Mouse (Mus musculus) kidney, postnatal 36 days (tissue): ENCODE measurements around the gene Slc16a4.
A peak's percentile ranks its signal among the peaks of the same experiment; 100 is the strongest.

Experiments used
- DNase-seq, 2 experiments: peaks; one replicate each; pipeline ENCODE4 v3.0.0; 2021 to 2022; ENCODE audit warnings: mixed read lengths in 2 of 2

The Slc16a4 gene

DNA sequence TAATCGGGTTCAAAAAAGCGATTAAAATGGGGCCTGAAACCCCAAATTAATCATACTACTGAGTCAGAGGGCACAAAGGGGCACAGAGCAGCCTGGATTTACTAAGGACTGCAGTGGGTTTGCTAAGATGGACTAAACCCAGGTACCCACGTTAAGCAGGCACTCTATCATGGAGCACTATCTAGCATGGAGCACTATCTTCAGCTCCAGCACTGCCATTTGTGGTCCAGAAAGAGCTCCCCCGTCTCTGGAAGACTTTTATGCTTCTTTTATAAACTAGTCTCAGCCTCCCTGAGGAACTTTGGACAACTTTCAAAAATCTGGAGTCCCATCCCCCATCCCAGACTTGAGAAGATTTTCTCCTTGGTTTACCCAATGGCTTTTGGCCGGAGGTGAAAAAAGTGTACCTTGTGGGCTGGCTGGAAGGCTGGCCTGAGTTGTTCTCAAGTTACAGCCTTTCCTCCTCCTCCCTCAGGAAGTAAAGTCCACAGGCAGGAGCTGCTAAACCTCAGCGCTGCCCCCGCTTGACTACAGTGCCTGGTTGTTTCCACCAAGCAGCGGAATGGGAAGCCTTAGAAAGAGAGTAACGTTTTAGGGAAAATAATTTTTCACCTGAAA lies at the start of gene Slc16a4:
Gene Slc16a4 (plus strand): TSS at position 467 of the 618 bp plus-strand sequence.
- peak; percentile 87 to 94 for DNase-seq

DNA sequence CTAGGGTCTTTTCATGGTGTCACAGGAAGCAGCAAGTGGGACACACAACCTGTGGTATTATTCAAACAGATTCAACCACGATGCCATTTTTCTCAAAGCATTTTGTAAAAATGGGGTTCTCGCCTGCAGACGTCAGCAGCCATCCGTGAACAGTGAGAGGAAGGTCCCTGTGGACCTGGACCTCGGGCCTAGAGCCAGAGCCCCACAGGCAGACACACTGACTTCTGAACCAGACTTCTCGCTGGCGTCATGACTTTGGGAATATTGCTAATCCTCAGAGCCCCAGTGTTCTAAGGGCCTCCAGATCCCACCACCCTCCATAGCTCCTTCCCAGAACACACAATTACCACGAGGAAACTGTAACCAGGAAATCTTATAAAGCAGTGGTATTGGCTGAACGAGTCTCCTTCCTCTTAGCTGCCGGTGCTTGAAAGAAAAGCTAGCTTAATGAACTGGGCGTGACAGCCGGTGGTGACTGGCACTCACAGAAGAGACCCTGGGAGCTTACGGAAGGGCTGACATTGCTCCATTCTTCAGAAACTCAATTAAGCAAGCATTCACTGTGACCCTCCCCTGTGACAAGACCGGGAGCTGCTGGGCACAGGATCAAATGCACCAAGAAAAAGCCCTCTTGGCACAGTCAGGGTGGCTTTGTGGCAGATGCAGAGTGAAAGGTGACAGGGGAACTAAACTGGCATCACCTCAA lies 49.5 kb upstream of the Slc16a4 start:
- DNase-seq: peak; percentile 42 to 74

DNA sequence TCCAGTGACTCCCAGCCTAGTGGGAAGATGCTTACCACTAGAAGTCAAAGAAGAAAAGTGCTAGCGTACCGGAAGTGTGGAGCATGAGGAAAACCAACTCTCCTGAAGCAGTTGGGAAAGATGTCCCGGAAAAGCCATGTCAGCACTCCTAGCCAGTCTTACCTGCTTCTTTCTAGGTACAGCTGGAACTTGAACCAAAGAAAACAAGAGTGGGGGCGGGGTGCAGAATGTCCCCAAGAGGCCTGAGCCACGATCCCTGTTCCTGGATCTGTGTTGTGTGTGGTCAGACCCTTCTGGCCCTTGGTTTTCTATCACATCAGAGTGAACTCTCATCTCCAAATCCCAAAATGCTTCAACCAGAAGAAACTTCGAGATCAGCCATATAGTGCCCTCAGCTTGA lies 44.2 kb upstream of the Slc16a4 start:
- peak in 1 of 2 experiments; percentile 65 for DNase-seq

DNA sequence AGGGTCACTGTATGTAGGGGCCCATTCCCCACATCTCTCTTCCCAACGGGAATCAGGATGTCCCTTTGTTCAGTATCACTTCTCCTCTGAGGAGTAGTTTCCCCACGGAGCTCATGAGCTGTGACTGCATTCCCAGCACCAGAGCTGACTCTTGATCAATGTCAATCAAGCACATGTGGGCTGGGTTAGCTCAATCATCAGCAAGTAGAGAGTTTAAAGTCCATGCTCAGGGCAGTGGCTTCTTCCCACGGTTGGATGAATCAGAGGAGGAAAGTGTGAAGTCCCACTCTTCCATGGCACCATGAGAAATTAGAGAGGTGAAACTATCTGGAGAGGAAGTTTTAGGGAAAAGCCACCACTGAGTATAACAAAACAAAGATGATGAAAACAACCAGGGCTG lies 42.0 kb upstream of the Slc16a4 start:
- DNase-seq: peak; percentile 63 to 68

DNA sequence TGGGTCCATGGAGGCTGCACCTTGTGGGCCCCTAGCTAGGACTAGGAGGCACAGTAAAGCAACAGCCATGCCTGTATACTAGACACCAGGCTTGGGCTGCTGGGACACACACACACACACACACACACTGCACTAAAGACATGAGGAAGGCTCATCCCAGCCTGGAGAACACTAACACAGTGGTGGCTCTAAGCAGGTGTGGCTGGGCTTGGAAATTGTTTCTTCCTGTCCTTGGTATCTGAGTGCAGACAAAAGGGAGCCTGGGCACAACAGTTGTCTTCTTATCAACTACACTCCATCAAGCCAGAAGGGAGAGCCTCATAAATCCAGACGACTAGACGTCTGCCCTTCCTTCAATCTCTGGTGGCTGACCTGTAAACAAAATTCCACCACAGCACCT lies 40.7 kb upstream of the Slc16a4 start:
- no peak for DNase-seq

DNA sequence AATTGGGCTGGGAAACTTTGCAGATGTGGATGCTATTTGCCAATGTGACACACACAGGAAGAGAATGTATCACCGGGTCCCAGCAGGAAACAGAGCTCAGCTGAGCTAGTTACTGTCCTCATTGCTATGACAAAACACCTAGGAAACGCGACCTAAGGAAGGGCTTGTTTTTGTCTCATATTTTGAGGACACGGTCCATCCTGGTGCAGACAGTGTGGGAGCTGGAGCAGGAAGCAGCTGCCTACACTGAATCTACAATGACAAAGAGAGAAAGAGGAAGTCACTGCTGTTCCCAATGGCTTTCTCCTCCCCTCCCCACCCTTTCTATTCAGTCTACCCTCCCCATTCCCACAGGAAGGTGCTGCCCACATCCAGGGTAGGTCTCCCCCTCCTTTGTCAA lies 39.0 kb upstream of the Slc16a4 start:
- peak in 1 of 2 experiments; percentile 29 for DNase-seq

DNA sequence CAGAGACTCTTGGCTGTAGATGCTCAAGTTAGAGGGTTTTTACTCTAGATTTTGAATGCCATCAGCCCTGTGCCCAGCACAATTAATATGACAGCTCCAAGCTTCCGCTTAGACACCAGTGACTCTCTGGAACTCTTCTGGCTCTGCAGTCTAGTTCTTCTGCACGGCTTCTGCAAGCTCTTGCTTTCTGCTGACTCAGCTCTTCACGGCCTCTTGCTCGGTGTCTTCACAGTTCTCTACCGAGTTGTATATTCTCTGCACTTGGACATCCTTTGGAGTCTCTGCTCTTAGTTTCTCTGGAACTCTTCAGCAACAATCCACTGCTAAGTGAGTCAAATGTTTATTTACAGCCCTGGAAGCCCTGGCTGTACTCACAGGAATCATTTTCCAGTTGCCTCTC lies 37.1 kb upstream of the Slc16a4 start:
- DNase-seq: no peak

DNA sequence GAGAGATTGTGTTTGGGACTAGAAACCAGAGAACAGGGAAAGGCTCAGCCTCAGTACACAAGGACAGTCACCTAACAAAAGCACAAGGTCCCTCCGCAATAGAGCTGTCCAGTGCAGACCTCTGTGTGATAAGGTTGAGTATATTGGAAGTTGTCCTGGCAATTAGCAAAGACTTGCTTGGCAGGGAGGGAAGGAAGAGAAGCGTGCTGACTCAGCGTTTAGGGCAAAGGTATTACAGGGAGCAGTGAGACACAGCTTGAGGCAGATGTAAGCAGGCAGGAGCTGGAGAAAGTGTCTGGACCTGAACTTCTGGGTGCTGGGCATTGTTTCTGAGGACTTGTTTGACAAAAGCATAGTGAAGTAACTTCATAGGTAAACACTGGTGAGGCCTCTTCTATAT lies 35.0 kb upstream of the Slc16a4 start:
- no peak for DNase-seq

DNA sequence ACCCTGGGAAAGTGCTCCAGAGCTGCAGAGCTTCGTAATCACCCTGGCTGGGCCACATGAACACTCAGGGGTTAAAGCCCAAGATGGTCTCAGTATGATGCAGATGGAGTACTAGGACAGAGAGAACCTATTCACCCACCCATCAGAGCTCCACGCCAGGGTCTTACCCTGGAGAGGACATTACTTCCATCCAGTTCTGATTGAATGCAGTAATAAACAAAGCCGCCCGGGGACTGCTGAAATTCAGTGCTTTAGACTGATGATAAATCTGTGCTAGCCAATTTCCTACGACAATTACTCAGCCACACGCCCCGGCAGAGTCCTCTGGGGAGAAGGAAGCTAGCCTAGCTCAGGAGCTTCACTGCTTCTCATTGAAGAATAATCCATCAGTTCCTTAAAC lies 34.3 kb upstream of the Slc16a4 start:
- DNase-seq: no peak

DNA sequence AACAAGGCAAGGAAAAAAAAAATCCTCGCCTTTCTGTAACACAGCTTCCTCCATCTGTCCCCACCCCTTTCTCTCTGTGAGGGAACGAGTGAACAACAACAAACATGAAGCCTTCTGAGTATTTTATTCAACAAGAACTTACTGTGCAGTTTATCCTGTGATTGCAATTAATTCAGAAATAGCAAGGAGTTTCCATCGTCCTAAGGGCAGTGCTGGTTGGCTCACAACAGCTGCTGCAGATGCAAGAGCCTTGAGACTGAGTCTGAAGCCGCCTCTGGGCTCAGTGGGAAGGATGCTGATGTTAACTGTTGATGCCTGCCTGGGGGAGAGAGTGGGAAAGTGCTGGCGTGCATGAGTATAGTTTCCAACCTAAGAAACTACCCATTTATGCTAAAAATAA lies 33.1 kb upstream of the Slc16a4 start:
- DNase-seq: no peak

DNA sequence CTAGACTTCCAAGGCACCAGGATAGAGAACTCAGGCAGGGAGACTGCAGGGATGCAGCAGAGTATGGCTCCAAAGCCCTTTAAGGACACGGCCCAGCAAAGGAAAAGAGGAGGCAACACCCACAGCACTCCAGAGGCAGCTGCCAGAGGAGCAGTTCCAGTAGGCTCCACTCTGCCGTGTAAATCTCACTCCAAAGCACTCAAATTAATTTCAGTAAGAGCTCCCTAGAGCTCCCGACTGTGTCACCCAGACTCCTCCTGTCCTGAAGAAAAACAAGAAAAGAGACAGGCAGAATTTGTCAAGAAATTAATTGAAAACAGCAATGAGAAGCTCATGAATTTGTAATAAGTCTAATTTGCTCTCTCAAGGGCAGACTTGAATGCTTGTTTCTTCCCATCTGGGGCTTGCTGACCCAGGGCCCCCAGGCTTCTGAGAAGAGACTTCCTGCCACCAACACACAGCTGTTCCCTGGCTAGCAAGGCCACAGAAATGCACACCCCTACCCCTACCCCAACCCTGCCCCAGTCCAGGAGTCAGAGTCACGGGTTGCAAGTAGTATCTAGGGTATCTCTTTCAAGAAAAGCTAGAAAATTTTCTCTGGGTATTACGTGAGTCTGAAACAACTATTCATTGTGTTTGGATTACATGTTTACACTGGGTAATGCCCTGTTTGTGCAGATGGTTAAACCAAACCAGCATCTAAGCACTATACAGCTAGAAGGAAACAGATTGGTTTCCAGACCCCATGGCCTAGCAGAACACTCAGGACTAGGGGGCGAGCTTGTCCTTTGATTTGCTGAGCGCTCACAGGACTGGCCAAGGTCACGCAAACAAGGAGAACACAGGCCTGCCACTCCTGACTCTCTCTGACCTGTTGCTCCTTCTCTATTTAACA lies 29.8 kb upstream of the Slc16a4 start:
- DNase-seq: peak in 1 of 2 experiments; percentile 23

DNA sequence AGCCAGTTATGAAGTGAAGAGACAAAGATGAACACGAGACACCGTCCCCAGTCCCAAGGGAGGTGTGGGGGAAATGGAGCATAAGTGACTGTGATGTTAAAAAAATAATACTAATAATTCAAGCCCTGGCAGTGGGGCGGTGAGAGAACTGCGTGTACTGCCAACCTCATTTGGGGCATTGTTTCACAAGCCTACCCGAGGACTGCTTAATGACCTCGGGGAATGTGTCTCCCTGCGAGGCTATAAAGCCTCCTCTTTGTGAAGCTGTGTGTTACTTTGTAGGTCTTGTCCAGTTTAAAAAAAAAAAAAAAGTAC lies 29.2 kb upstream of the Slc16a4 start:
- peak in 1 of 2 experiments; percentile 29 for DNase-seq

DNA sequence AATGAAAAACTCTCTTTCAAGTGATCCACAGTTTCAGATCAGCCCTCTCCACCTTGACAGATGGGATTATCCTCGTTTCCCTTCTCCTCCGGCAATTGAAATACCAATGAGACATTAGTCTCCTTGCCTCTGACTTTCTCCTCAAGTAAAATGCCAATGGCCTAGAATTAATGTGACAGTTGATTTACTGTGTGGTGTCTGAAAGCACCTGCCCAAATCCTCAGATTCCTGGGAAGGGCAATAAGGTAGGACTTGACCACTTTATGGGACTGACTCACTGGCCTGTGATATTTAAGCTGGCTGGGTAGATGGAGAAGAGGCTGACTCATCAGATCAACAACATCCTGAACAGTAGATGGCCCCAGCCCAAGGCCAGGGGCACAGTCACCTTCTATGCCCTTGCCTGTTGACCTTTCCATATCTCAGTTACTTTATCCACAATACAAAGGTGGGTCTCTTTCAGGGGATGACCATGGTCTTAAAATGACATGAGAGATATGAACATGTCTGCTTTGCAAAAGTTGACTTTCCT lies 24.1 kb upstream of the Slc16a4 start:
- no peak for DNase-seq

DNA sequence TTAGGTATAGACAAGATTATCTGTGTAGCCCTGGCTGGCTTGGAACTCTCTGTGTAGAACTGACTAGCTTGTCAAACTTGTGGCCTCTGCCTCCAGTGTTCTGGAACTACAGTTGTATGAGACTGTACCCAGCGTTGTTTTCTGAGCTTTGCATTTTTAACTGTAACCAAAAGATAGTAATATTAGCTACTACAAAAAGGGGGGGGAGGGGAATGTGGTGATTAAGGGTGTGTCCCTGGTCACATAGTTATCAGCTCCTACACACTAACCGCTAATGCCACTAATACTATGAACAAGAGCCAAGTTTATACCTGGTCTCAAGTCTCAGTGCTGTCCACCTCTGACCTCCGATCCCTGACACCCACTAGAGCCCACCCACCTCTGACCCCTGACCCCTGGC lies 18.6 kb upstream of the Slc16a4 start:
- no peak for DNase-seq

DNA sequence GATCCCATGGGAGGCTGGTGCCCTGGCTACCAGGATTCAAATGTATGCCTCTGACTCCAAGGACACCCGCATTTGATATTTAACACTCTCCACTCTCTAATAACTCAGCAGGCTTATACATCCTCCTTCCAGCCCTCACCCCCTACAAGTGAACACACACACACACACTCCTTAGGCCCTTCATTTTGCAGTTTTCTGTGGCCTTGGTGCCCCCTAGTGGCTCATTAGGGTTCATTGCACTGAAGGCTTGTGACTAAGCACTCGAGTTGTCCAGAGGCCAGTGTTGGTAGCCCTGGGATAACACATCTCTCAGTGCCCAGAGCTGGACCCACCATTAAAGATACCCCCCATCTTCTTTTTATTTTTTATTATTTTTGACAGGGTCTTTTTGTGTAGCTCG lies 17.2 kb upstream of the Slc16a4 start:
- DNase-seq: peak; percentile 76 to 77

DNA sequence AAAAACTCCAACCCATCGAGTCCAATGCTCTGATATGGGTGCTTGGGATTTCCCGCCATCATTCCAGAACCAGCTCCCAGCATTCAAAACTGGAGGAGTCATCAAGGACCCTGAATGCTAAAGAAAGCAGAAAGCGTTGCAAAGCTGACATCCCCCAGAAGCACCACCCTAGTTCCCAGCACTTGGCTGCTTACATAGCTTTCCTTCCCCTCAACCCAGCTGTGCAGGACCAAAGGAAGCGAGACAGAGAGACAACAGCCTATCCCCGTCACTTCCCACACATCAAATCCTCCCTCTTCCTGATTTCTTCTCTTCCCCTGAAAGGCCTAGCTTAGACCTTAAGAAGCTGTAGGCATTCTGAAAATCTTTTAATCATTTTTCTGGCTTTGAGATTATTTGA lies 15.7 kb upstream of the Slc16a4 start:
- DNase-seq: no peak

DNA sequence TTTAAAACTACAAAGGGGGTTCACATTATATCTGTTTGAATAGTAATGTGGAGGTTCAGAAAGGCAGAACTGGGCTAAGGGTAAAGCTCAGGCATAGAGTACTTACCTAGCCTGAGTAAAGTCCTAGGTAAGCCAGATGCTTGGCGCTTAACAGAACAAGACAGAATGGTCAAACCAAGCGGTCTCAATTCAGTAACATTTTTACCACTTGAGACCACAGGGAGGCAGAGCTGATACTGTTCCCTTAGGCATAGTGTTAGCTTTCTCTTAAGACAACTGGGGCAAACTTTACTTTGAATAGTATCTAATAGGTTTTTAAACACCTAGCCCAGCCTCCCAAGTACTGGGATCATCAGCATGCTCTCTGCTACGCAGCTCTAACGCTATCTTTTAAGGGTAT lies 15.0 kb upstream of the Slc16a4 start:
- DNase-seq: peak; percentile 36 to 51

DNA sequence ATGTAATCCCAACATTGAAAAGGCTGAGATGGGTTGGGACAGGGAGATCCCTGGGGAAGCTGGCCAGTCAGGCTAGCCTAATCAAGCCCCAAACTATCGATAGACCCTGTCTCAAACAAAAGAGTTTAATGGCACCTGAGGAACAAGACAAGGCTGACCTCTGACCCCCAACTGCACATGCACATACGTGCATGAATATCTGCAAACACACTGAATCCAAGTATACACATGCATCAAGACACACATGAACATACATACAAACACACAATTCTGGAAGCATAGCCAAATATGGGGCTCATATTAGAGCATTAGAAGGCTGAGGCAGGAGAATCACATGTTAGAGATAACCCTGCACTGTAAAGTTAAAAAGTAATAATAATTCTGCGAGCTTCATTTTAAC lies 14.4 kb upstream of the Slc16a4 start:
- no peak for DNase-seq

DNA sequence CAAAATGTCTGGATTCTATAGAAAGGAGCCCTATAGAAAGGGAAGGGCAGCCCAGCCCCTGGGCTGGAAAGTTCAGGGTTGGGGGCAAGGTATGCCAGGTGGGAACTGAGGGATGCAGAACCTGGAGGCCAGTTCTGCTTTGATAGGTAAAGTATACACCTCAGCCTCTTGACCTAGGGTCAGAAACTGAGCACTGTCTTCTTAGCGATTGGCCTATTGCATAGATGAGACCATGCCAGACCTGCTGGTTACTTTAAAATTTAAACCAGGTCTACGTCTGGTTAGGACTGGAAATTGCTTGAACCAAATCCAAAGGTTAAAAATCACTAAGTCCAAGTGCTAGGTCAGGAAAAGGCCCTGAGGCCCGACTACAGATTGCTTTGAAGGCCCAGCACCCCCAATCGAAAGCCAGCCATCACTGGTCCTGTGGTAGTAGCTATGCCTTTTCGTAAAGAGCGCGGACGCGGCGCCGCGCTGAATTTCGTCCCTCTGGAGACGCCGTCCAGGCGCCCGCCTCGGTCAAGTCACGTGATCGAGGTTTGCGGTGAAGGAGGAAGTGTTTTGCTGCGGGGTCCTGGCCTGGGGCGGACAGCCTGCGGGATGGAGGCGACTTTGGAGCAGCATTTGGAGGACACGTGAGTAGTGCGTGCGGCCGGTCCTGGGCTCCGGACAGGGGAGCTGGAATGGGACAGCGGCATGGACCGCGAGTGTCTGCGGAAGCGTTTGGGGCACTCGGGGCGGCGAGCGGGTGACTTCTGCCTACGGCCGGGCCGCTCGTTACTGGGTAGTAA lies 12.4 kb upstream of the Slc16a4 start, which contains the start of gene Lamtor5:
Gene Lamtor5 (plus strand): TSS at position 380 of the 791 bp plus-strand sequence.
- DNase-seq: peak; percentile 92 to 93

DNA sequence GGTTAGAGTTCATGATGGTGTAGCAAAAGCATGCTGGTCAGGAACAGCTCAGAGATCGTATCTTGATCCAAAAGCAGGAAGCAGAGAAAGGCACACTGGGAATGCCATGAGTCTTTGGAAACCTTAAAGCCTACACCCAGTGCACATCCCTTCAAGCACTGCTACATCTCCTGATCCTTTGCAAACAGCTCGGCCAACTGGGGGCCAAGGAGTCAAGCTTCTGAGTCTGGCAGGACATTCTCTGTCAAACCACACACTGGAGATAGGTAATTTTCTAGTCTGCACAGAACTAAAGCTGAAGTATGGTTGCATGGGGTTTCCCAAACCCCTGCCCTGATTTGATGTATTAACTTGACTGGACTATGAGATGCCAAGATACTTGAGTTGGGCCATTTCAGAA lies 4.9 kb upstream of the Slc16a4 start:
- no peak for DNase-seq

DNA sequence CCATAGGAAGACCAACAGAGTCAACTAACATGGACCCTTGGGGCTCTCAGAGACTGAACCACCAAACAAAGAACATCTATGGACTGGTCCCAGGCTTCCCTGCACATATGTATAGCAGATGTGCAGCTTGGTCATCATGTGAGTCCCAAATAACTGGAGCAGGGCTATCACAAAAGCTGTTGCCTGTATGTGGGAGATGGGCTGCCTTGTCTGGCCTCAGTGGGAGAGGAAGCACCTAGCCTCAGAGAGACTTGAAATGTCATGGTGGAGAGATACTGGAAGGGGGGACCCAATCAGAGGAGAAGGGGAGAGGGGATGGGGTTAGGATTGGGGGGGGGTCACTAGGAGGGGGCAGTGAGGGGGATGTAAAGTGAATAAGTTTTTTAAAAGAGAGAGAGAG lies 3.7 kb upstream of the Slc16a4 start:
- DNase-seq: no peak

DNA sequence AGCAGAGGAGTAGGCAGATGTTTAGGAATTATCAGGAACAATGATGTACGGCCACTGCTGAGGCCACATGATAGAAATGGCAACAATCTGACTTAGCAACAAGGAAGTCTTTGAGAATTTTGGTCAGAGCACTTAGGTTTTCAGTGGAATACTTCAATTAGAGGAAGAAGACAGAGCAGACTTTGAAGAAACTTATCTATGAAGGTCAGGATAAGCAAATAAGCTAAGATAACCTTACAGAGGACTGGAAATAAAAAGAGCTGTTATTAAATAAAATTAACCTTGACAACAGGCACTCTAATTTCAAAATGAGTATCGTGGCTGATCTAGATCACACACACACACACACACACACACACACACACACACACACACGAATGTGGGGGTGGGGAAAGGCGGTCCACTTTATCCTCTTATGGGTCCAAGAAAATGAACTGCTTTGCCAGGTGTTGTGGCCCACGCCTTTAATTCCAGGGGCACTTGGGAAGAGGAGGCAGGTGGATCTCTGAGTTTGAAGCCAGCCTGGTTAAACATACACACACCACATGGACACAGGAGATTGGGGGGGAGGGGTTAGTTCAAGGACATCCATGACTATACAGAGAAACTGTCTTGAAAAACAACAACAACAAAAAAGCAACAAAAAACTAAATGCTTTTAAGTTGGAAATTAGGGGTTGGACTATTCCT lies 4.8 kb downstream of the Slc16a4 start:
- peak in 1 of 2 experiments; percentile 21 for DNase-seq
